18 mouse cellular contexts compared by ENCODE assay signal in genomic region chr7:75290554-75290953, GRCm38 (mm10). TPM values are rescaled to one million over a fixed set of nuclear protein-coding genes. Genes with fewer than 3 reads are reported as not detected.
A peak's percentile ranks its signal among the peaks of the same experiment; 100 is the strongest.
DNase-seq lines count a peak whose midpoint lies in the region; ATAC-seq lines count a peak whose summit lies in the region.
"Had no signal": no experiment of that assay in that cellular context is flagged by ENCODE, and none has a peak within 500 bp of the region (broad histone marks: within the 10 kb centered on the region; RNA-seq: fewer than 3 reads in every experiment).

No protein-coding gene starts in this region.

- ATAC-seq in cerebellum, adult (ENCODE audit: insufficient number of reproducible peaks, low FRiP score, low TSS enrichment): no peak
- ATAC-seq: forebrain, embryonic 15.5 days; hindbrain, embryonic 16.5 days; inflammation-experienced regulatory T-cells, adult 6 months; intestine, postnatal 0 days had no signal

- DNase-seq in cerebellum, adult 9-10 months: peak; percentile 72
- DNase-seq in left cerebral cortex, postnatal 4 days: peak; percentile 51
- no peak for DNase-seq in left cerebral cortex, postnatal 25 days (ENCODE audit: low spot score in 2 of 2)
- DNase-seq in cerebellum, adult 9-11 months: peak; percentile 74
- no peak for DNase-seq in thymus, postnatal 4 days
- no peak for DNase-seq in spleen, postnatal 14 days (ENCODE audit: low spot score in 2 of 2)
- DNase-seq: adrenal gland, postnatal 10 days; gastrocnemius, postnatal 14 days; heart, postnatal 10 days; heart, postnatal 4 days; kidney, adult 8-10 months had no signal

- intact Hi-C loops in left cerebral cortex, postnatal 4 days (cut with DNase I): no loop called here
- intact Hi-C loops in left cerebral cortex, postnatal 25 days (cut with DNase I): no loop called here

RNA-seq across cellular contexts. Expression of gene Sv2b, which starts 18.5 kb away (rescaled TPM):
- 10 to 100 TPM; 80.7 to 87.9 TPM for total RNA-seq in left cerebral cortex, postnatal 4 days (2021)
- total RNA-seq in left cerebral cortex, postnatal 25 days (2021): 100 to 1,000 TPM; 358 to 398 TPM
- total RNA-seq: granulocyte monocyte progenitor cell, adult 5-6 weeks; MEL had no signal

Comparison
In these comparisons a context has a peak if more than half of its experiments do, and no peak if none do; other contexts are left out.
1. DNase-seq: peak in cerebellum, adult 9-10 months (single experiment), left cerebral cortex, postnatal 4 days (single experiment) and cerebellum, adult 9-11 months (single experiment); none in left cerebral cortex, postnatal 25 days (0 of 2), thymus, postnatal 4 days (single experiment) and spleen, postnatal 14 days (0 of 2).
2. RNA of gene Sv2b, which starts 18.5 kb away (total RNA-seq): 358 to 398 TPM in left cerebral cortex, postnatal 25 days; 80.7 to 87.9 TPM in left cerebral cortex, postnatal 4 days; every median in the first group is over 4 times any median in the second.